Mouse (Mus musculus) heart, postnatal 0 days (tissue): ENCODE data around the gene Ncdn.

ENCODE experiments used
- CTCF ChIP-seq: IDR thresholded peaks from 2 replicates; pipeline ENCODE4 v1.5.1; 2016; ENCODE audit warnings: antibody characterized with exemption, control low read depth, low read depth
- EP300 ChIP-seq: IDR thresholded peaks from 2 replicates; pipeline ENCODE4 v1.6.1; 2016; ENCODE audit warnings: antibody characterized with exemption, low read depth

GRCm38 (mm10) chr4:126732111-126732510 is 21.1 kb downstream of the Ncdn start:
- TF ChIP-seq CTCF (no peak), EP300 (no peak)
